Mouse (Mus musculus) stomach, embryonic 14.5 days (tissue): ENCODE measurements around the gene Tm7sf3. TPM values are rescaled to one million over a fixed set of nuclear protein-coding genes. Genes with fewer than 3 reads are reported as not detected.

Source experiments
- ATAC-seq: fragments of 200-750 bp; cut with Nextera tagmentation; 2 replicates; pipeline ENCODE4 v1.8.0; 2017; ENCODE audit warnings: low read depth, moderate TSS enrichment; ENCODE audit not compliant: insufficient number of reproducible peaks, insufficient read depth, low FRiP score
- H3K27ac ChIP-seq: fragments of 300-500 bp; sonication (generic); 2 replicates; pipeline ENCODE4 v1.5.1; 2014; ENCODE audit warnings: mild to moderate bottlenecking, low read length, moderate library complexity, mixed read lengths
- H3K27me3 ChIP-seq: fragments of 300-500 bp; sonication (generic); 2 replicates; pipeline ENCODE4 v1.6.1; 2014; ENCODE audit warnings: low read length, control low read depth, mixed read lengths; ENCODE audit not compliant: control insufficient read depth, insufficient read depth
- H3K36me3 ChIP-seq: fragments of 300-500 bp; sonication (generic); 2 replicates; pipeline ENCODE4 v1.6.1; 2014; ENCODE audit warnings: mild to moderate bottlenecking, control low read depth, low read length, moderate library complexity, mixed read lengths; ENCODE audit not compliant: control insufficient read depth, insufficient read depth
- H3K4me1 ChIP-seq: fragments of 300-500 bp; sonication (generic); 2 replicates; pipeline ENCODE4 v1.6.1; 2014; ENCODE audit warnings: low read length, control low read depth, mixed read lengths; ENCODE audit not compliant: control insufficient read depth, insufficient read depth
- H3K4me2 ChIP-seq: fragments of 300-500 bp; sonication (generic); replicated peaks from 2 replicates; pipeline ENCODE4 v1.6.1; 2014; ENCODE audit warnings: low read depth, low read length, control low read depth
- H3K4me3 ChIP-seq: fragments of 300-500 bp; sonication (generic); 2 replicates; pipeline ENCODE4 v1.5.1; 2014; ENCODE audit warnings: low read depth, low read length, control low read depth
- H3K9ac ChIP-seq: fragments of 300-500 bp; sonication (generic); replicated peaks from 2 replicates; pipeline ENCODE4 v1.6.1; 2014; ENCODE audit warnings: low read depth, mild to moderate bottlenecking, control low read depth, low read length, moderate library complexity, mixed read lengths
- H3K9me3 ChIP-seq: fragments of 300-500 bp; sonication (generic); 2 replicates; pipeline ENCODE4 v1.6.1; 2016; ENCODE audit warnings: low read depth, low read length, control low read depth; ENCODE audit not compliant: control insufficient read depth
- WGBS: fragments of 180-500 bp; shearing (Covaris S2); extraction: QIAGEN DNeasy Blood & Tissue Kit; methylation state at CpG from one replicate; pipeline ENCODE4 v1.1.7; 2014; 5-methylcytosine and 5-hydroxymethylcytosine counted together
- polyA plus RNA-seq: library from polyadenylated mRNA; unstranded; fragments of >200 nt; fragmentation: Nextera tagmentation; extraction: Ambion mirVana; gene quantifications from 2 replicates; pipeline ENCODE4 v1.2.1, GENCODE M21; 2014

The Tm7sf3 gene
- polyA plus RNA-seq, 1 experiment from 2014 or later, result 31.7 TPM

DNA sequence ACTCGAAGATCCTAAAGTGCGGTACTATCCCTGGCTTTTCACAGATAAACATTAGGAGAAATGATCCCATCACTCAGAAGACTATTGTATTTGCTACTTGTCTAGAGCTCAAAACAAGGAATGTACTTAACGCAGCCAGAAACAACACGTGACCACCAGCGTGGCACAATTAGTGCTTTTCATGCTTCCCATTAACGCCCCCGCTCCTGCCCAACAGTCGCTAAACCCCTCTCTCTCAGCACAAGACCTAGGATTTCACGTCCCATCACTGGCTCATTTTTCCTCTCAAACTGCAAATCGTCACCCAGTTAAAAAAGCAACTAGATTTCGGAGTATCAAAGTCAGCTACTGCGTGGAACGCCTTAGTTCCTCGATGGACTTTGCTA lies 9.0 kb downstream of the Tm7sf3 start:
- WGBS, result 10% methylated on average over 14 of the region's 14 CpGs
- no peaks in the 10 kb centered on the region for H3K9me3 ChIP-seq
- H3K9ac ChIP-seq, result peak overlapping the region; percentile 61
- ATAC-seq, result no peak
- H3K27ac ChIP-seq, result peak overlapping the region; percentile 82; the same call in 1 of the 2 replicates
- H3K27me3 ChIP-seq, result no peaks in the 10 kb centered on the region
- peaks cover 11% of the 10 kb centered on the region; the same call in 1 of the 2 replicates for H3K4me1 ChIP-seq
- peak overlapping the region; percentile 70 for H3K4me2 ChIP-seq
- peak overlapping the region; percentile 71 for H3K4me3 ChIP-seq
- H3K36me3 ChIP-seq, result no peaks in the 10 kb centered on the region

DNA sequence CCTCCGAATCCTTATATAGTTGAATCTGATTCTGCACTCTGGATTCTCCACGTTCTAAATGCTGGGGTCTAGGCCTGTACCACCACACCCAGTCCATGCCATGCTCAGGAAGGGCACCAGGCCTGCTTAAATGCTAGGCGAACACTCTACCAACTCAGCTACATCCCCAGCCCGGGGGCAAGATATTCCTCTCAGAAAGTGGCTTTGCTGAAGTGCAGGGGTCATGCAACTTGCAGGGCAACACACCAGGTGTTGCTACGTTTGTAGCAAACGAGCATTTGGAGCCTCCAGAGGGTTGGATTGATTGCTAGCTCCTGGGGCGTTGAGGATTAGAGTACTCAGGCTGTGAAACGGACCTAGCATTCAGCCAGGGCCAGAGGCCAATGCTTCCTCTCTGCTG lies 9.5 kb downstream of the Tm7sf3 start:
- peaks cover 11% of the 10 kb centered on the region; the same call in 1 of the 2 replicates for H3K4me1 ChIP-seq
- H3K9ac ChIP-seq, result no peak overlapping the region
- ATAC-seq, result no peak
- no peaks in the 10 kb centered on the region for H3K9me3 ChIP-seq
- H3K36me3 ChIP-seq, result no peaks in the 10 kb centered on the region
- peak overlapping the region; percentile 70 for H3K4me2 ChIP-seq
- no peaks in the 10 kb centered on the region for H3K27me3 ChIP-seq
- no peak overlapping the region for H3K27ac ChIP-seq
- WGBS, result 46% methylated on average over 8 of the region's 8 CpGs
- H3K4me3 ChIP-seq, result no peak overlapping the region; the same call in 1 of the 2 replicates

DNA sequence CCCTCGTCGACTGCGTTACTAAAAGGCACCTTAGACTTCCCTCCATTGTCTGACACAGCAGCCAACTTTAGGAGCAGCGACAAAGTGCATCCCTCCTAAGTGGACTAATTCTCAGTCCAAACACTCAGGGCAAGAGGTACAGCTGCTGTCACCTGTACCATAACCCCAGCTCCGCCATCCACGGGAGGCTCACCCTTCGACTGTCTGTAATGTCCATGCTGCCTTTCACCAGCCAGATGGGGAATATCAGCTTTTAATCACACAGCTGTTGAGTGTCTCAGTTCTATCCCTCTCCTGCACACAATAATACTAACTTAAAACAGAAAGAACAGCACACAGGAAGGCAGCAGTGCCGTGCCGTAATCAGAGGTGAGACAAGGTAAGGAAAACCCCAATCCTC lies 10.2 kb downstream of the Tm7sf3 start:
- Histone ChIP-seq H3K4me1 (peaks cover 11% of the 10 kb centered on the region; the same call in 1 of the 2 replicates), H3K4me3 (no peak overlapping the region), H3K27me3 (no peaks in the 10 kb centered on the region), H3K9me3 (no peaks in the 10 kb centered on the region), H3K9ac (no peak overlapping the region), H3K27ac (no peak overlapping the region), H3K4me2 (peak overlapping the region; percentile 70; the same call in 1 of the 2 replicates), H3K36me3 (no peaks in the 10 kb centered on the region)
- WGBS, result 47% methylated on average over 9 of the region's 9 CpGs
- ATAC-seq, result no peak

DNA sequence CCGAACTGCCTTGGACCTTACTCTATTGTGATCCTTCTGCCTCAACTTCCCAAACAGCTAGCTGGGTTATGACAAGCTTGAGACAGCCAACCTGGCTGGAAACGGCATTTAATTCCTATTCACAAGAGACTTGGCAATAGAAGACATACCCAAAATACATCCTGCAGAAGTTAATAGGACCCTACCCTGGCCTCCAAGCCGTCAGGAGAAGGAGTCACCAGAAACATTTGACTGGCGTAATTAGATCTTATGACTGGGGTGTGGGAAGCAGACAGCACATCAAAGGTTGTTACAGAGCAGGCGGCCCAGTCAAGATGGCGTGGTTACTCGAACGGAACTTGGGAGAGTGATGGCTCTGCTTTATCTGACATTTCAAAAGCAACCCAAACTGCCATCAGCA lies 10.8 kb downstream of the Tm7sf3 start:
- Histone ChIP-seq H3K9ac (no peak overlapping the region), H3K27me3 (no peaks in the 10 kb centered on the region), H3K36me3 (no peaks in the 10 kb centered on the region), H3K4me3 (no peak overlapping the region), H3K4me1 (peaks cover 11% of the 10 kb centered on the region; the same call in 1 of the 2 replicates), H3K27ac (no peak overlapping the region), H3K4me2 (no peak overlapping the region), H3K9me3 (no peaks in the 10 kb centered on the region)
- no peak for ATAC-seq
- 74% methylated on average over 8 of the region's 8 CpGs for WGBS

DNA sequence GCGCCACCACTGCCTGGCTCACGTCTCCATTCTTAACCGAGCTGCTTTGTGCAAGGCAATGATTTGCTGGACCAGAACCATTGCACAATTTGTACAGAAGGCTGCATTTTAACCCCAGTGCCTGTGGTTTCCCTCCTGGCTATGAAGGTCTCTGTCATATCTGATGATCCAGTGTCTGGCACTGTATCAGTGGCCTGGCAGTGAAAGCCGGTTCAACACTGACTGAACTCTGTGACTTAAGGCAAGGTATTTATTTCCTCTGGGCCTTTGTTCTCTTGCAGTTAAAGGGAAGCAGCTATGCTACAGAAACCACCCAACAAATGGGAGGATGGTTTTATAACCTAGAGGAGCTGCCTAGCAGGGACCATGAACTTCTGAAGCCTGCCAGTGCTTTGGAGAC lies 11.7 kb downstream of the Tm7sf3 start:
- Histone ChIP-seq H3K27ac (no peak overlapping the region), H3K36me3 (no peaks in the 10 kb centered on the region), H3K4me1 (peaks cover 11% of the 10 kb centered on the region; the same call in 1 of the 2 replicates), H3K27me3 (no peaks in the 10 kb centered on the region), H3K4me2 (no peak overlapping the region), H3K9me3 (no peaks in the 10 kb centered on the region), H3K9ac (no peak overlapping the region), H3K4me3 (no peak overlapping the region)
- ATAC-seq, result no peak
- WGBS, result 89% methylated on average over 4 of the region's 4 CpGs

DNA sequence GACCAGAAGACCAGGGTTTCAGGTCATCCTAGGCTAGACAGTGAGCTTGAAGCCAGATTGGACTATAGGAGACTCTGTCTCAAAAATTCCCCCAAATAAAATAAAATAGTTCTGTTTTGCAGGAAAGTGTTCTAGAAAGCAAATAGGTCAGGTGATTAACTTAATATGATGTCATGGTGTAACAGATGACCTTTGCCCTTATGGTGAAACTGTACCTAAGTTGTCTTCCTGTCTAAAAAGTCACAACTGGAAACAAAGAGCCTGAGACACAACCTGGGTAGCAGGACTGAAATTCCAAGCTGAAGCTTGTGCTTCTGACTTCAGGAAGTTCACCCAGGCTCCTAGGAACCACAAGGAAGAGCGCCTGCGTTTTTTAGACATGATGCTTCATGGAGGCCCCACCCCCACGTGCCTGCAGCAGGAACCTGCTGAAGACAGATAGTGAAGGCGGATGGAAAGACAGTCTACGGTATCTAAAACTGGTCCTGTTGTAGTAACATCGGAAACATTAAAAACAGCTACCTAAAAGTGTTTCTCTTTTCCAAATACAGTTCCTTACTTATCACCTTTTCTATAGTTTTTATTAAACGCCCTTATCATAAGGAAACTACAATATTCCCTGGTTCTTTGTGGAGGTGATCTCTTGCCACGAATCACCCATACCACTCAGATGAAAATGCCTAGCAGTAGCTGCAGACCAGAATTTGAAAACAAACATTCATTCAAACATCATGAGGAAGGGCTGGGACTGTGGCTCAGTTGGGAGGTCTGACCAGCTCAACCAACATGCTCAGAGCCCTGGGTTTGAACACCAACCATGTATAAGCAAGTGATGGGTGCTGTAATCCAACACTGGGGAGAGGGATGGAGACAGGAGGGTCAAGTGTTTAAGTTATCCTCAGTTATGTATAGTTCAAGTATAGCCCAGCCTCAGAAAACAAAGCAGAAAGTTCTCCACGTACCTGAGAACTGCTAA lies 12.6 kb downstream of the Tm7sf3 start:
- no peaks in the 10 kb centered on the region for H3K36me3 ChIP-seq
- ATAC-seq, result no peak
- no peak overlapping the region for H3K4me2 ChIP-seq
- no peaks in the 10 kb centered on the region for H3K27me3 ChIP-seq
- no peak overlapping the region for H3K27ac ChIP-seq
- H3K9ac ChIP-seq, result no peak overlapping the region
- WGBS, result 74% methylated on average over 9 of the region's 9 CpGs
- H3K9me3 ChIP-seq, result no peaks in the 10 kb centered on the region
- peaks cover 11% of the 10 kb centered on the region; the same call in 1 of the 2 replicates for H3K4me1 ChIP-seq
- no peak overlapping the region for H3K4me3 ChIP-seq

DNA sequence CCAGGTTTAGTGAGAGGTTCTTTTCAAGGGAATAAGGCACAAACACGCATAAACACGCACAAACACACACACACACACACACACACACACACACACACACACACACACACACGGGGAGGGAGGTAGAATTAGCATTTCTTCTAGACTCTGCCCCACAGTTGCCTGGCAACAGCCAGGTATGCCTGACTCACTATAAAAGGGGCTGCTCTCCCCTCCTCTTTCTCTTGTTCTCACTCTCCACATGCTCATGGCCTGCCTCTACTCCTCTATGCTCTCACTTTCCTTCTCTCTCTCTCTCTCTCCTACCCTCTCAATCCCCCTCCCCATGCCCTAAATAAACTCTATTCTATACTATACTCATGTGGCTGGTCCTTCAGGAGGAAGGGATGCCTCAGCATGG lies 14.5 kb downstream of the Tm7sf3 start:
- Histone ChIP-seq H3K4me2 (no peak overlapping the region), H3K27ac (no peak overlapping the region), H3K4me1 (peaks cover 9% of the 10 kb centered on the region; the same call in 1 of the 2 replicates), H3K36me3 (no peaks in the 10 kb centered on the region), H3K27me3 (no peaks in the 10 kb centered on the region), H3K9ac (no peak overlapping the region), H3K4me3 (no peak overlapping the region), H3K9me3 (no peaks in the 10 kb centered on the region)
- WGBS, result 62% methylated on average over 3 of the region's 3 CpGs
- no peak for ATAC-seq

DNA sequence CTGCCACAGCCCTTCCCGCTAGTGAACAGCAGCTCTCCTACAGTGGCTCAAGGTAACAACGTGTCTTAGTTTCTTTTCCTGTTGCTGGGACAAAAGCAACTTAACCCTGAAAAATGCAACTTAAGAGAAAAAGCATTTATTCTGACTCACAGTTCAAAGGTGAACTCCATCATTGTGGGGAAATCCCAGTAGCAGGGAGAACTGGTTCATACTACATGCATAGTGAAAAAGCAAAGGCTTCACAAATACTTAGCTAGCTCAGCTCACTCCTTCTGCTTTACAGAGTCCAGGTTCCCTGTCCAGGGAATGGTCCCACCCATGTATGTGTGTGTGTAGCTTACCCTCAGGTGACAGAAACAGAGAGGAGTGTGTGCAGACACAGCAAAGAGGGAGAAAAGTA lies 26.0 kb downstream of the Tm7sf3 start:
- 86% methylated on average over 2 of the region's 2 CpGs for WGBS
- no peak overlapping the region for H3K27ac ChIP-seq
- no peak overlapping the region for H3K4me2 ChIP-seq
- no peak overlapping the region for H3K9ac ChIP-seq
- H3K4me3 ChIP-seq, result no peak overlapping the region
- H3K4me1 ChIP-seq, result no peaks in the 10 kb centered on the region
- no peak for ATAC-seq
- H3K27me3 ChIP-seq, result no peaks in the 10 kb centered on the region
- H3K9me3 ChIP-seq, result no peaks in the 10 kb centered on the region
- peaks cover 28% of the 10 kb centered on the region for H3K36me3 ChIP-seq
